In genomic region chr11:78984483-78985177, GRCm38 (mm10) we compare ENCODE assay signal across 8 mouse cellular contexts. TPM values are rescaled to one million over a fixed set of nuclear protein-coding genes. Genes with fewer than 3 reads are reported as not detected.
DNase-seq lines count a peak whose midpoint lies in the region; ATAC-seq and TF ChIP-seq lines count a peak whose summit lies in the region.

TSS of gene Lgals9 (minus strand) at chr11:78984946.

- H3K36me3 ChIP-seq in midbrain, embryonic 11.5 days (ENCODE audit: control insufficient read depth, insufficient read depth, low read length) = no peaks in the 10 kb centered on the region
- H3K36me3 ChIP-seq in midbrain, embryonic 10.5 days = no peaks in the 10 kb centered on the region
- no peaks in the 10 kb centered on the region for H3K36me3 ChIP-seq in heart, embryonic 12.5 days

- no peak for TF ChIP-seq POLR2A in brain, embryonic 14.5 days (IDR thresholded peaks at IDR 0.05; ENCODE audit: borderline replicate concordance, extremely low read depth, insufficient read depth, insufficient read length, poor library complexity, severe bottlenecking)

- no peak for TF ChIP-seq CTCF in brain, embryonic 14.5 days (IDR thresholded peaks at IDR 0.05; ENCODE audit: borderline replicate concordance, extremely low read depth, insufficient read depth, insufficient read length)

- no peak within 1 kb of the TSS for H3K4me2 ChIP-seq in midbrain, embryonic 11.5 days
- peak within 1 kb of the TSS; percentile 51 for H3K4me2 ChIP-seq in heart, embryonic 12.5 days

- H3K4me1 ChIP-seq in midbrain, embryonic 11.5 days (ENCODE audit: control insufficient read depth, insufficient read depth, low read length) = no peaks in the 10 kb centered on the region
- no peaks in the 10 kb centered on the region for H3K4me1 ChIP-seq in midbrain, embryonic 10.5 days
- 0 out of 2 replicates have a peak, but pooled peaks cover 6% of the 10 kb centered on the region for H3K4me1 ChIP-seq in heart, embryonic 12.5 days (replicated peaks)

- ATAC-seq in midbrain, embryonic 11.5 days (ENCODE audit: low FRiP score) = no peak
- peak; percentile 87 for ATAC-seq in heart, embryonic 12.5 days (ENCODE audit: insufficient number of reproducible peaks, low FRiP score)

- H3K9ac ChIP-seq in midbrain, embryonic 11.5 days (ENCODE audit: low read length) = no peak within 1 kb of the TSS
- peak within 1 kb of the TSS; percentile 16; the same call in 1 of the 2 replicates for H3K9ac ChIP-seq in heart, embryonic 12.5 days

- peak; percentile 31 for DNase-seq in midbrain, embryonic 11.5 days (ENCODE audit: low spot score, missing footprints)
- no peak for DNase-seq in midbrain, embryonic 10.5 days (ENCODE audit: low spot score)
- peak; percentile 12 for DNase-seq in brain, embryonic 14.5 days (ENCODE audit: low read depth)
- peak; percentile 80 to 84 for DNase-seq in kidney, postnatal 25 days
- peak; percentile 69 to 70 for DNase-seq in monocyte, adult 2 months (ENCODE audit: low read depth in 1 of 2, low spot score in 2 of 2)
- peak; percentile 56 to 67 for DNase-seq in thymus, postnatal 10 days (ENCODE audit: low spot score in 2 of 2)
- DNase-seq in right cerebral cortex, adult 18-20 months = no peak

- no peak within 1 kb of the TSS for H3K27ac ChIP-seq in midbrain, embryonic 11.5 days (ENCODE audit: low read depth, low read length)
- H3K27ac ChIP-seq in midbrain, embryonic 10.5 days (replicated peaks) = no peak within 1 kb of the TSS
- no peak within 1 kb of the TSS; the same call in 1 of the 2 replicates for H3K27ac ChIP-seq in heart, embryonic 12.5 days (ENCODE audit: poor library complexity, severe bottlenecking)

- no peak within 1 kb of the TSS for H3K4me3 ChIP-seq in midbrain, embryonic 11.5 days (ENCODE audit: low read depth, low read length)
- H3K4me3 ChIP-seq in midbrain, embryonic 10.5 days = no peak within 1 kb of the TSS
- H3K4me3 ChIP-seq in heart, embryonic 12.5 days = peak within 1 kb of the TSS; percentile 43

- no peaks in the 10 kb centered on the region for H3K9me3 ChIP-seq in midbrain, embryonic 11.5 days (ENCODE audit: control insufficient read depth, low read length)
- H3K9me3 ChIP-seq in midbrain, embryonic 10.5 days (replicated peaks) = 0 out of 2 replicates have a peak, but pooled peaks cover 4% of the 10 kb centered on the region
- peaks cover 4% of the 10 kb centered on the region for H3K9me3 ChIP-seq in heart, embryonic 12.5 days (replicated peaks)

- WGBS in midbrain, embryonic 11.5 days = 87% methylated on average over 10 of the region's 10 CpGs
- 85% methylated on average over 10 of the region's 10 CpGs for WGBS in midbrain, embryonic 10.5 days
- 53% methylated on average over 10 of the region's 10 CpGs for WGBS in heart, embryonic 12.5 days

- no peaks in the 10 kb centered on the region for H3K27me3 ChIP-seq in midbrain, embryonic 11.5 days (ENCODE audit: control insufficient read depth, insufficient read depth, low read length)
- H3K27me3 ChIP-seq in midbrain, embryonic 10.5 days (ENCODE audit: low read depth, poor library complexity, severe bottlenecking) = no peaks in the 10 kb centered on the region
- H3K27me3 ChIP-seq in heart, embryonic 12.5 days (replicated peaks) = no peaks in the 10 kb centered on the region

RNA-seq across cellular contexts. Expression of gene Lgals9, which starts in this region (rescaled TPM):
- polyA plus RNA-seq in midbrain, embryonic 11.5 days (2014; fragmentation: Nextera tagmentation; extraction: Ambion mirVana) = 5.4 and 6.7 TPM in 2 replicates
- polyA plus RNA-seq in midbrain, embryonic 10.5 days (2016; fragmentation: Nextera tagmentation; extraction: Ambion mirVana) = 2.6 and 4.9 TPM in 2 replicates
- polyA plus RNA-seq in brain, embryonic 14.5 days (2012; rRNA removed) = 6.1 and 8.8 TPM in 2 replicates
- polyA plus RNA-seq in heart, embryonic 12.5 days (2016; fragmentation: Nextera tagmentation; extraction: Ambion mirVana) = 53.7 and 53.8 TPM in 2 replicates

Comparison
In these comparisons a context has a peak if more than half of its experiments do, and no peak if none do; other contexts are left out.
1. DNase-seq: peak in midbrain, embryonic 11.5 days (single experiment), brain, embryonic 14.5 days (single experiment), kidney, postnatal 25 days (2 of 2), monocyte, adult 2 months (2 of 2) and thymus, postnatal 10 days (2 of 2); none in midbrain, embryonic 10.5 days (single experiment) and right cerebral cortex, adult 18-20 months (single experiment).